Mouse (Mus musculus): ENCODE data around the gene Adar.

Adar gene

GRCm38 (mm10) chr3:89730350-89731331 lies 15.8 kb downstream of the Adar start:
- peak; percentile 96 for DNase-seq (ENCODE audit: low spot score)

DNA sequence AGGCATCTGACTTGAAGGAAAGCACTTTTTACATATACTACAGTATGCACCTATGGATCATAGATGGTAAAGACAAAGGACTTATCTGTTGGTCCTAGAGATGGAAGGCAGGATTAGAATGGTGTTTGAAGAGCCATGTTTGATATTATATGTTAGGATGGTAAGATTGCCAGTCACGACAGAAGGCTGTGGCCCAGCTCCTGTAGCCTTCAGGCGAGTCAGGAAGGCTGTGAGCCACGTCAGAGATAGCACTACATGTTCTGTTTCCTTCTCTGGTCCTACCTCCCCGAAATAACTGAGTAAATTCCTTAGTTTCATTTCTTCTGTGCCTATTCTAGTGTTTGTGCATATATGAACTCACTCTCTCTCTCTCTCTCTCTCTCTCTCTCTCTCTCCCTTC lies 17.3 kb downstream of the Adar start:
- no peak for DNase-seq (ENCODE audit: low spot score)

DNA sequence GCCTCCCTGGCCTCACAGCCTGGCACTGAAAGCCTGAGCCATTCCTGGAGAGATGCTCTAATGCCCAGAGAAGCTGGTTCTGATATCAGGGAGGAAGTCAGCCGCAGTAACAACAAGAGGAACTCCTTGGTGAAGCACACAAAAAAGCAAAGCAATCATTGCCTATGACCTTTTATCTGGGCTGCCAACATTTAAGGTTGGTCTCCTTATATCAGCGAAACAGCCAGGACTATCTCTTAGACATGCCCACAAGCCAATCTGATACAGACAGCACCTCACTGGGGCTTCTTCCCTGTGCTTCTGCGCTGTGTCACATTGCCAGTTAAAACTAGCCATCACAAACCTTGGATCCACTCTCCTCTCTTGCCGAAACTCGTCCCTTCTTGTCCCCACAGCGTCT lies 23.7 kb downstream of the Adar start:
- no peak for DNase-seq (ENCODE audit: low spot score)

- DNase-seq (ENCODE audit: low spot score), result no peak
Measured at GRCm38 (mm10) chr3:89752307-89752706, 37.5 kb downstream of the Adar start.

- no peak for DNase-seq (ENCODE audit: low spot score)
Measured at GRCm38 (mm10) chr3:89755283-89755682, 40.5 kb downstream of the Adar start.

DNA sequence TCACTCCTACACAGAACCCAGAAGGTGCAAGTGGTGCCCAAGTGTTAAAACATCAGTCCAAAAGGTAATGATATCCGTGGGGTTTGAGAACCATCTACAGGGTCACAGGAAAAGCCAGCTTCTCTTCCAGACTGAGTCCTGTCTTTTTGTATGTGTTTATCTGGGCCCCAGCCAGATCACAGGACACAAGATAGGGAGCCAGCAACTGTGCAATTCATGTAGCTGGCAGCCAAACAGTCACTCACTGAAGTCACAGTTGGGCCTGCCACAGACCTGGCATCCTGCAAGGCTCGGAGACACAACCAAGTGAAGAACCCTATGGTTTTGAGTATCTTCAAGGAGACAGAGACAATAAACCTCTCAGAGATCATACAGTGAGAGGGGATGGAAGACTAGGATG lies 43.0 kb downstream of the Adar start:
- no peak for DNase-seq (ENCODE audit: low spot score)

DNA sequence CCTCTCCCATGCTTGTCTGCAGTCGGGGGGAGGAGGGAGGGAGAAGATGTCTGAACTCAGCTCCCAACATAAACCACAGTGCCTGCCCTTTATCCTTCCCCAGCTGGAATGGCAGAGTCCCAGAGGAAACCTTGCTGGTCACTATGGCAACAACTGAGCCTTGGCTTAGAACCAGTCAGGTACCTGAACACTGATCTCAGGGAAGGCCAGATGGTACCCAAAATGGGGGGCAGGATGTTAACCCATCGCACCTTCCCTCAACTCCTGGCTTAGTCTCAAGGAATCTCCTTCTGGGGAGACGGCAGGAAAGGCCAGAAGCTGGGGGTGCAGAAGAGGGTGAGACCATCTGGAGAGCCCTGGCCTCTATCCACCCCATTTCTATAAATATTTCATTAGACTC lies 45.0 kb downstream of the Adar start:
- no peak for DNase-seq (ENCODE audit: low spot score)

DNA sequence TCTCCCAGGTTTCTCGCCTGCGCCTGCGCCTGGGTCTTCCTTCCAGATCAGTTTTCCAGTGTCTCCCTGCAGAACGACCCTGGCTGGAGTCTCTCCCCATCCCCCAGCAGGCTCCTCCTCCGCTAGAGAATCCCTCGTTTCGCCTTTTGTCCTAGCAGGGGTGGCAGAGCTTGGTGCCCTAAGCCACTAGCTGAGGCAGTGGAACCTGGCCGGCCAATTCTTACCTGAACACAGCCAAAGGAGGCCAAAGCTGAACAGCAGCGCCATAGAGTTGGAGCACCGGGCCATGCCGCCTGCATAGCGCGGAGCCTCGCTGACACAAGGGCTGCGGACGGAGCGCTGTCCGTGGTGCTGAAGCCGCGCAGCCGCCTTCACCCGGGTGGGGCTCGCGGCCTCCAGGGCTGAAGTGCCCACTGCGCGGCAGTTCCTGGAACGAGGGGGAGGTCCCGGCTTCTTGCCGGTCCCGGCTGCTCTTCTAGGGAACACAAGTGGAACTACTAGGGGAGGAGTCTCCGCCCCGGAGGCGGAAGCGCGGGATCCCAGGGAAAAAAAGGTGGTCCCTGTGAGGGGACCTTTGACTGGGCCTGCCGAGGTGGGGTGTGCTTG lies 49.4 kb downstream of the Adar start, which contains the start of gene Chrnb2:
Gene Chrnb2 (minus strand): TSS at position 514 of the 606 bp plus-strand sequence.
- DNase-seq (ENCODE audit: low spot score), result peak; percentile 62

DNA sequence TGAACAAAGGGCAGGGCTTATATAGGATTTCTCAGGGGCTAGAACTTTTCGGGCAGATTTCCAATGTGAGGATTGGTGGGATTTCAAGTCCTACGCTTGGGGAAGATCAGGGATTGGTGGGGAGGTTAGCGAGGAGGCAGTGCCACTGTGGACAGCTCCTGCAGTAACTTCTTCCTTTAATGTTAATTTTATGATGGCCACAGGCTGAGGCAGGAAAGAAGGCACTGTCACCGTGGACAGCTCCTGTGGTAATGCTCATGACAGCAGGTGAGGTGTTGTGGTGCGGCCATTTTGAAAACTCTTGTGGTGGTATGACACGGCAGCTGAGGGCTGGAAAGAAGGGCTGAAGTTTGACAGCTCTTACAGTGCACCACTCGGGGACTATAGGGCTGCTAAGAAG lies 54.8 kb downstream of the Adar start:
- no peak for DNase-seq (ENCODE audit: low spot score)

GRCm38 (mm10) chr3:89770425-89771002 lies 55.7 kb downstream of the Adar start:
- DNase-seq (ENCODE audit: low spot score), result no peak

- DNase-seq (ENCODE audit: low spot score), result peak; percentile 86
Measured at GRCm38 (mm10) chr3:89772588-89772967, 57.8 kb downstream of the Adar start.

- peak; percentile 96 for DNase-seq (ENCODE audit: low spot score)
Measured at GRCm38 (mm10) chr3:89772968-89773709, 58.3 kb downstream of the Adar start, which contains the start of gene Ube2q1. Gene Ube2q1 (plus strand): TSS chr3:89773616.

DNA sequence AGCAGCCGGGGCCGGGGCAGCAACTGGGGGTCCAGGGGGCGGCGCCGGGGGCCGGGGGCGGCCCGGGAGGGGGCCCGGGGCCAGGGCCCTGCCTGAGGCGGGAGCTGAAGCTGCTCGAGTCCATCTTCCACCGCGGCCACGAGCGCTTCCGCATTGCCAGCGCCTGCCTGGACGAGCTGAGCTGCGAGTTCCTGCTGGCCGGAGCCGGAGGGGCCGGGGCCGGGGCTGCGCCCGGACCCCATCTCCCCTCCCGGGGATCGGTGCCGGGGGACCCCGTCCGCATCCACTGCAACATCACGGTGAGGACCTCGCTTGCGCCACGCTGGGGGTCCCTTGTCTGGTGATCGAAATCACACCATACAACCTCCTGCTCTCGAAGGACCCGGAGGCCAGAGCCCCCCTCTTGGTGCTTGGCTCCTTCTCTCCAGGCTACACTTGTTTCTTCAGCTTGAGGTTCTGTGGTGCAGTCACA lies 59.0 kb downstream of the Adar start:
- no peak for DNase-seq (ENCODE audit: low spot score)

DNA sequence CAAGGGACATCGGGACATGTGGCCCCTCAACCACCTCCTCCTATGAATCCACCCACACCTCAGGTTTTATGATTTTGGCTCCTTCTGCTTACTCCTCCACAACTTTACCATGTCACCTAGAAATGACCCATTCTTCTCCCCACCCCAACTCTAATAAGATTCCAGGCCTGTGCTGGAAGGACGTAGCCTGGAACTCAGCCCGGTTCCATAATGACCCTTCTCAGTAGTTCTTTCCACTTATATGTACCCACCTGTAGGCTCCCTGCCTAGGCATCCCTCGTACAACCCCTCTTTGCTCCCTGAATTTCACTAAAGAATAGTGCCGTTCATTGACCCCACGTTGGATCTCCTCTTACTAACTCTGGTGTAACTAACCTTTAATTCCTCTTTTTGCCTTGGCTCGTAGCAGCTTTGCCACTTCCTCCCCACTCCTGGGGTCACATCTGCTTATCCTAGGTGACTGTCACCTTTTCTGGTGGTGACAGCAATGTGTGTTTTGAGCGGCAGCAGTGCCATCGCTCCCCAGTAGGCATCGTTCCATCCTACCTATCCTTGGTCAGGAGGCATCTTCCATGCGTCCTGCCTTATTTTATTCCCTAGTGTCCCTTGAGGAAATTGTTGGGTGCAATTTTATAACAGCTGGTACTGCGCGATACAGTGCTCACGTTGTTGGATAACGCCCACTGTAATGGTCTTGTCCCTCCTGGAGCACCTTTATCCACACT lies 59.6 kb downstream of the Adar start:
- DNase-seq (ENCODE audit: low spot score), result no peak

DNA sequence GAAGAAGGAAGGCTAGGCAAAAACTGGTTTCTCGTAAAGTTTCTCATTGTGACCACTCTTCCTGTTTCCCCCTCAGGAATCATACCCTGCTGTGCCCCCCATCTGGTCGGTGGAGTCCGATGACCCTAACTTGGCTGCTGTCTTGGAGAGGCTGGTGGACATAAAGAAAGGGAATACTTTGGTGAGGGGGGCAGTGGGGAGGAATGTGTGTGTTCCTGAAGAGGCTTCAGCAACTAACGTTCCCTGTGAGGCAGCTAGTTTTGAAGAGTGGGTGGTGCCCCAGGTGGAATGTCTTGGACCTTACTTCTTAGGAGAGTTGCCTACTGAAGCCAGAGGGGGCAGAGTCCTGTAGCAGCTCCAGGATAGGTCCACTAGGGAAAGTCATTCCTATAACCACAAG lies 61.2 kb downstream of the Adar start:
- DNase-seq (ENCODE audit: low spot score), result no peak

DNA sequence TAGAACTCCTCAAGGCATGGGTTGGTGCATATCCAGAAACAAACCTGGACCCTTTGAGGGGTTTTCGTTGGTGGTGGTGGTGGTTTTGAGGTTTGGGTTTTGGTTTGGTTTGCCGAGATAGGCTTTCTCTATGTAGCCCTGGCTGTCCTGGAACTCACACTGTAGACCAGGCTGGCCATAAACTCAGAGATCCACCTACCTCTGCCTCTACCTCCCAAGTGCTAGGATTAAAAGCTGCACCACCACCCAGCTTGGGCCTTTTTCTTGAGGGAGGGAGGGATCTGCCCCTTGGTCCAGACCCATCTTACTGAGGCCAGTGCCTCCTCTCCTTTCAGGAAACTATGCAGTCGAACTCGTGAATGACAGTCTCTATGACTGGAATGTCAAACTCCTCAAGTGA lies 65.3 kb downstream of the Adar start:
- no peak for DNase-seq (ENCODE audit: low spot score)

- DNase-seq (ENCODE audit: low spot score), result no peak
Measured at GRCm38 (mm10) chr3:89781640-89782039, 66.8 kb downstream of the Adar start.

GRCm38 (mm10) chr3:89784991-89785753 lies 70.3 kb downstream of the Adar start:
- DNase-seq (ENCODE audit: low spot score), result peak; percentile 84

- no peak for DNase-seq (ENCODE audit: low spot score)
Measured at GRCm38 (mm10) chr3:89786275-89786674, 71.5 kb downstream of the Adar start.

GRCm38 (mm10) chr3:89788680-89789352 lies 74.0 kb downstream of the Adar start:
- no peak for DNase-seq (ENCODE audit: low spot score)
